Mouse (Mus musculus) embryonic facial prominence, embryonic 14.5 days (tissue): ENCODE measurements around the gene Arhgap28. TPM values are rescaled to one million over a fixed set of nuclear protein-coding genes. Genes with fewer than 3 reads are reported as not detected.

ENCODE experiments used
- ATAC-seq: fragments of 200-750 bp; cut with Nextera tagmentation; 2 replicates; pipeline ENCODE4 v1.8.0; 2017; ENCODE audit warnings: low read depth, moderate number of reproducible peaks, moderate TSS enrichment
- DNase-seq: peaks from one replicate; pipeline ENCODE4 v3.0.0-alpha.2; 2015; ENCODE audit warnings: low spot score
- H3K27ac ChIP-seq: fragments of 300-500 bp; sonication (generic); replicated peaks from 2 replicates; pipeline ENCODE4 v1.5.1; 2014; ENCODE audit warnings: low read depth, mild to moderate bottlenecking, low read length, moderate library complexity
- H3K27me3 ChIP-seq: fragments of 300-500 bp; sonication (generic); replicated peaks from 2 replicates; pipeline ENCODE4 v1.6.1; 2014; ENCODE audit warnings: low read length; ENCODE audit not compliant: control insufficient read depth, insufficient read depth
- H3K36me3 ChIP-seq: fragments of 300-500 bp; sonication (generic); 2 replicates; pipeline ENCODE4 v1.6.1; 2014; ENCODE audit warnings: low read length, mixed read lengths; ENCODE audit not compliant: control insufficient read depth, insufficient read depth
- H3K4me1 ChIP-seq: fragments of 300-500 bp; sonication (generic); 2 replicates; pipeline ENCODE4 v1.6.1; 2014; ENCODE audit warnings: antibody characterized with exemption, low read length; ENCODE audit not compliant: control insufficient read depth, insufficient read depth
- H3K4me2 ChIP-seq: fragments of 300-500 bp; sonication (generic); 2 replicates; pipeline ENCODE4 v1.6.1; 2014; ENCODE audit warnings: low read depth, mild to moderate bottlenecking, low read length, moderate library complexity, mixed read lengths
- H3K4me3 ChIP-seq: fragments of 300-500 bp; sonication (generic); 2 replicates; pipeline ENCODE4 v1.5.1; 2014; ENCODE audit warnings: low read depth, mild to moderate bottlenecking, low read length
- H3K9ac ChIP-seq: fragments of 300-500 bp; sonication (generic); 2 replicates; pipeline ENCODE4 v1.6.1; 2014; ENCODE audit warnings: low read depth, mild to moderate bottlenecking, low read length, moderate library complexity, mixed read lengths
- H3K9me3 ChIP-seq: fragments of 300-500 bp; sonication (generic); 2 replicates; pipeline ENCODE4 v1.6.1; 2016; ENCODE audit warnings: low read length; ENCODE audit not compliant: control insufficient read depth
- WGBS: fragments of 180-500 bp; shearing (Covaris S2); extraction: QIAGEN DNeasy Blood & Tissue Kit; methylation state at CpG from one replicate; pipeline ENCODE4 v1.1.7; 2014; 5-methylcytosine and 5-hydroxymethylcytosine counted together
- polyA plus RNA-seq: library from polyadenylated mRNA; unstranded; fragments of >200 nt; fragmentation: Nextera tagmentation; extraction: Ambion mirVana; gene quantifications from 2 replicates; pipeline ENCODE4 v1.2.1, GENCODE M21; 2014

Arhgap28 gene
- polyA plus RNA-seq, 1 experiment from 2014 or later = 49.2 TPM

GRCm38 (mm10) chr17:68019466-68020065, 15.6 kb upstream of the Arhgap28 start:
- no peaks in the 10 kb centered on the region for H3K27me3 ChIP-seq
- no peaks in the 10 kb centered on the region for H3K36me3 ChIP-seq
- no peak for DNase-seq
- H3K9ac ChIP-seq = no peak overlapping the region
- H3K9me3 ChIP-seq = no peaks in the 10 kb centered on the region
- H3K4me2 ChIP-seq = peak overlapping the region; percentile 12; the same call in 1 of the 2 replicates
- no peak overlapping the region for H3K27ac ChIP-seq
- WGBS = 44% methylated on average over 14 of the region's 15 CpGs
- no peak for ATAC-seq
- no peak overlapping the region for H3K4me3 ChIP-seq
- peaks cover 17% of the 10 kb centered on the region for H3K4me1 ChIP-seq

GRCm38 (mm10) chr17:68017095-68017494, 13.2 kb upstream of the Arhgap28 start:
- Histone ChIP-seq H3K4me3 (no peak overlapping the region), H3K36me3 (no peaks in the 10 kb centered on the region), H3K27me3 (no peaks in the 10 kb centered on the region), H3K9ac (no peak overlapping the region), H3K4me1 (peaks cover 23% of the 10 kb centered on the region), H3K27ac (no peak overlapping the region), H3K4me2 (no peak overlapping the region), H3K9me3 (no peaks in the 10 kb centered on the region)
- 33% methylated on average over 3 of the region's 3 CpGs for WGBS
- no peak for DNase-seq
- no peak for ATAC-seq

- H3K27me3 ChIP-seq = no peaks in the 10 kb centered on the region
- H3K9me3 ChIP-seq = 0 out of 2 replicates have a peak, but pooled peaks cover 5% of the 10 kb centered on the region
- H3K9ac ChIP-seq = no peak overlapping the region
- no peak overlapping the region for H3K4me3 ChIP-seq
- ATAC-seq = no peak
- no peak overlapping the region for H3K27ac ChIP-seq
- 83% methylated on average over 5 of the region's 5 CpGs for WGBS
- no peaks in the 10 kb centered on the region for H3K36me3 ChIP-seq
- no peak for DNase-seq
- 0 out of 2 replicates have a peak, but pooled peaks cover 6% of the 10 kb centered on the region for H3K4me1 ChIP-seq
- no peak overlapping the region for H3K4me2 ChIP-seq
Observed at GRCm38 (mm10) chr17:68011606-68012005, 7.7 kb upstream of the Arhgap28 start.

- 0 out of 2 replicates have a peak, but pooled peaks cover 5% of the 10 kb centered on the region for H3K9me3 ChIP-seq
- 92% methylated on average over 5 of the region's 5 CpGs for WGBS
- H3K36me3 ChIP-seq = no peaks in the 10 kb centered on the region
- no peaks in the 10 kb centered on the region for H3K27me3 ChIP-seq
- no peak for DNase-seq
- H3K4me3 ChIP-seq = no peak overlapping the region
- H3K27ac ChIP-seq = no peak overlapping the region
- peaks cover 12% of the 10 kb centered on the region; the same call in 1 of the 2 replicates for H3K4me1 ChIP-seq
- no peak overlapping the region for H3K4me2 ChIP-seq
- no peak overlapping the region for H3K9ac ChIP-seq
- no peak for ATAC-seq
Observed at GRCm38 (mm10) chr17:68010041-68010440, 6.1 kb upstream of the Arhgap28 start.

- H3K27me3 ChIP-seq = no peaks in the 10 kb centered on the region
- DNase-seq (peak; percentile 85), ATAC-seq (peak; percentile 61)
- 0 out of 2 replicates have a peak, but pooled peaks cover under 1% of the 10 kb centered on the region for H3K9me3 ChIP-seq
- peak overlapping the region; percentile 76 for H3K4me2 ChIP-seq
- H3K4me3 ChIP-seq = peak overlapping the region; percentile 75
- 2% methylated on average over 10 of the region's 10 CpGs for WGBS
- H3K36me3 ChIP-seq = no peaks in the 10 kb centered on the region
- H3K9ac ChIP-seq = peak overlapping the region; percentile 81
- H3K27ac ChIP-seq = peak overlapping the region; percentile 98
- H3K4me1 ChIP-seq = peaks cover 33% of the 10 kb centered on the region
Observed at GRCm38 (mm10) chr17:68004581-68005330, 836 bp upstream of the Arhgap28 start.

GRCm38 (mm10) chr17:68002608-68003595, 1.0 kb downstream of the Arhgap28 start:
- peaks cover 38% of the 10 kb centered on the region for H3K4me1 ChIP-seq
- peak overlapping the region; percentile 81 for H3K9ac ChIP-seq
- no peaks in the 10 kb centered on the region for H3K36me3 ChIP-seq
- peak overlapping the region; percentile 76 for H3K4me2 ChIP-seq
- H3K4me3 ChIP-seq = peak overlapping the region; percentile 75
- H3K9me3 ChIP-seq = no peaks in the 10 kb centered on the region
- DNase-seq = peak; percentile 58
- WGBS = 16% methylated on average over 17 of the region's 17 CpGs
- H3K27me3 ChIP-seq = no peaks in the 10 kb centered on the region
- H3K27ac ChIP-seq = peak overlapping the region; percentile 98
- no peak for ATAC-seq

- no peaks in the 10 kb centered on the region for H3K36me3 ChIP-seq
- WGBS = 37% methylated on average over 8 of the region's 8 CpGs
- DNase-seq = peak; percentile 73
- H3K9ac ChIP-seq = no peak overlapping the region
- H3K4me3 ChIP-seq = no peak overlapping the region
- no peaks in the 10 kb centered on the region for H3K27me3 ChIP-seq
- peak overlapping the region; percentile 54; the same call in 1 of the 2 replicates for H3K27ac ChIP-seq
- H3K9me3 ChIP-seq = no peaks in the 10 kb centered on the region
- no peak for ATAC-seq
- H3K4me1 ChIP-seq = peaks cover 49% of the 10 kb centered on the region
- H3K4me2 ChIP-seq = peak overlapping the region; percentile 76; the same call in 1 of the 2 replicates
Observed at GRCm38 (mm10) chr17:67999801-68000200, 4.1 kb downstream of the Arhgap28 start.

GRCm38 (mm10) chr17:67996769-67997155, 7.2 kb downstream of the Arhgap28 start:
- Histone ChIP-seq H3K9me3 (no peaks in the 10 kb centered on the region), H3K4me3 (no peak overlapping the region), H3K27me3 (no peaks in the 10 kb centered on the region), H3K36me3 (no peaks in the 10 kb centered on the region), H3K4me2 (no peak overlapping the region), H3K9ac (no peak overlapping the region), H3K4me1 (peaks cover 41% of the 10 kb centered on the region), H3K27ac (peak overlapping the region; percentile 23; the same call in 1 of the 2 replicates)
- ATAC-seq (no peak), DNase-seq (no peak)
- 60% methylated on average over 7 of the region's 7 CpGs for WGBS
